Mouse (Mus musculus): ENCODE measurements around the gene Zmiz1. TPM values are rescaled to one million over a fixed set of nuclear protein-coding genes. Genes with fewer than 3 reads are reported as not detected.

Gene Zmiz1
- polyA plus RNA-seq, 1 experiment, result 63.7 TPM

GRCm38 (mm10) chr14:25564577-25564976, 105.6 kb downstream of the Zmiz1 start:
- no peak for DNase-seq
- H3K4me1 ChIP-seq (ENCODE audit: control insufficient read depth, insufficient read depth, low read length), result peaks cover 45% of the 10 kb centered on the region
- H3K27ac ChIP-seq (ENCODE audit: insufficient read depth, low read length), result no peak overlapping the region; the same call in 1 of the 2 replicates
- no peaks in the 10 kb centered on the region for H3K27me3 ChIP-seq (ENCODE audit: control insufficient read depth, insufficient read depth, low read length)
- TF ChIP-seq POLR2A (IDR thresholded peaks at IDR 0.05; ENCODE audit: borderline replicate concordance, insufficient read depth, low read length) (no peak), CTCF (IDR thresholded peaks at IDR 0.05; ENCODE audit: borderline replicate concordance, insufficient read depth, low read depth, low read length) (no peak)
- no peak overlapping the region for H3K4me3 ChIP-seq (replicated peaks; ENCODE audit: insufficient read depth, low read depth, low read length)
- 46% methylated on average over 8 of the region's 8 CpGs for WGBS

GRCm38 (mm10) chr14:25565344-25566088, 106.5 kb downstream of the Zmiz1 start:
- Histone ChIP-seq H3K4me3 (replicated peaks; ENCODE audit: insufficient read depth, low read depth, low read length) (no peak overlapping the region), H3K27ac (ENCODE audit: insufficient read depth, low read length) (peak overlapping the region; percentile 29; the same call in 1 of the 2 replicates), H3K27me3 (ENCODE audit: control insufficient read depth, insufficient read depth, low read length) (no peaks in the 10 kb centered on the region), H3K4me1 (ENCODE audit: control insufficient read depth, insufficient read depth, low read length) (peaks cover 45% of the 10 kb centered on the region)
- TF ChIP-seq CTCF (IDR thresholded peaks at IDR 0.05; ENCODE audit: borderline replicate concordance, insufficient read depth, low read depth, low read length) (peak; percentile 97), POLR2A (IDR thresholded peaks at IDR 0.05; ENCODE audit: borderline replicate concordance, insufficient read depth, low read length) (no peak)
- peak; percentile 89 to 92 for DNase-seq
- 3% methylated on average over 11 of the region's 11 CpGs for WGBS

GRCm38 (mm10) chr14:25567245-25567644, 108.3 kb downstream of the Zmiz1 start:
- no peaks in the 10 kb centered on the region for H3K27me3 ChIP-seq (ENCODE audit: control insufficient read depth, insufficient read depth, low read length)
- no peak overlapping the region for H3K4me3 ChIP-seq (replicated peaks; ENCODE audit: insufficient read depth, low read depth, low read length)
- WGBS, result 35% methylated on average over 3 of the region's 3 CpGs
- H3K4me1 ChIP-seq (ENCODE audit: control insufficient read depth, insufficient read depth, low read length), result peaks cover 35% of the 10 kb centered on the region
- TF ChIP-seq POLR2A (IDR thresholded peaks at IDR 0.05; ENCODE audit: borderline replicate concordance, insufficient read depth, low read length) (no peak), CTCF (IDR thresholded peaks at IDR 0.05; ENCODE audit: borderline replicate concordance, insufficient read depth, low read depth, low read length) (peak; percentile 70)
- H3K27ac ChIP-seq (ENCODE audit: insufficient read depth, low read length), result no peak overlapping the region
- peak; percentile 65 to 74 for DNase-seq

DNA sequence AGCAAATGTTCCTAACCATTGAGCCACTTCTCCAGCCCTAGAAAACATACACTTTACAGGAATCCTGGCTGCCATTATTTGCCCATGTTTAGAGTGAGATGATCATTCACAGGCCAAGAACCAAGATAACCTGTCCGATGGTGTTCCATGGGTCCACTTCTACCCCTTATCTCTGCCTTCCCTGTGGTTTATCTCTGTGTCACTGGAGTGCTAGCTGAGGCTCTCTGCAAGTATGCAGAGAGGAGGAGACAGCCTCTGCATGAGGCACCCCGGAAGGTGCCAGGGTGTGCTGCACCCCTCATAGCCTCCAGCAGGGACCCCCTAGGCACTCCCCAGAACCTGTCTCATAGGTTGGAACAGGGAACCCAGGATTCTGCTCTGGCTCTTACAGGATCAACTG, 108.9 kb downstream of the Zmiz1 start:
- TF ChIP-seq CTCF (IDR thresholded peaks at IDR 0.05; ENCODE audit: borderline replicate concordance, insufficient read depth, low read depth, low read length) (0 out of 2 replicates have a peak, but pooled peaks have one; percentile 2), POLR2A (IDR thresholded peaks at IDR 0.05; ENCODE audit: borderline replicate concordance, insufficient read depth, low read length) (no peak)
- DNase-seq, result no peak
- Histone ChIP-seq H3K27me3 (ENCODE audit: control insufficient read depth, insufficient read depth, low read length) (no peaks in the 10 kb centered on the region), H3K27ac (ENCODE audit: insufficient read depth, low read length) (no peak overlapping the region), H3K4me3 (replicated peaks; ENCODE audit: insufficient read depth, low read depth, low read length) (no peak overlapping the region), H3K4me1 (ENCODE audit: control insufficient read depth, insufficient read depth, low read length) (peaks cover 30% of the 10 kb centered on the region)
- 80% methylated on average over 2 of the region's 2 CpGs for WGBS

GRCm38 (mm10) chr14:25574047-25574870, 115.3 kb downstream of the Zmiz1 start:
- Histone ChIP-seq H3K27ac (ENCODE audit: insufficient read depth, low read length) (no peak overlapping the region), H3K4me3 (replicated peaks; ENCODE audit: insufficient read depth, low read depth, low read length) (no peak overlapping the region), H3K4me1 (ENCODE audit: control insufficient read depth, insufficient read depth, low read length) (peaks cover 23% of the 10 kb centered on the region), H3K27me3 (ENCODE audit: control insufficient read depth, insufficient read depth, low read length) (no peaks in the 10 kb centered on the region)
- no peak for DNase-seq
- TF ChIP-seq CTCF (IDR thresholded peaks at IDR 0.05; ENCODE audit: borderline replicate concordance, insufficient read depth, low read depth, low read length), result no peak
- TF ChIP-seq POLR2A (IDR thresholded peaks at IDR 0.05; ENCODE audit: borderline replicate concordance, insufficient read depth, low read length), result no peak
- 43% methylated on average over 16 of the region's 16 CpGs for WGBS

DNA sequence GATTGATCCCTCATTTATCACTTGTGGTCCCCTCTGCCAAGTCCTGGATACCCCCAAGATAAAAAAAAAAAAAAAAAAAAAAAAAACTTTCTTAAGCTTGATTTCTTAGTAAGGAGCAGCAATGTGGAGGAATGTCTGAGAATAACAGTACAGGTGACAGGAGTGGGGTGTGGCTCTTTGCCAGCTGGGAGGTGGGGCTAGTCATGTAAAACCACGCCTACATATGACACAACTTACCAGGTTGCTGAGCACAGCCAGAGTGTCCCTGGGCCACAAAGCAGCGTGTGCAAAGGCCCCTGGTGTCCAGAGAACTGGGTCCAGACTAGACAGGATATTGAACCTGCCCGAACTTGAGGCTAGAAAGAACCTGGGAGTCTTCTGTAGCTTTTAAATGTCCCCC, 117.7 kb downstream of the Zmiz1 start:
- no peak for TF ChIP-seq POLR2A (IDR thresholded peaks at IDR 0.05; ENCODE audit: borderline replicate concordance, insufficient read depth, low read length)
- TF ChIP-seq CTCF (IDR thresholded peaks at IDR 0.05; ENCODE audit: borderline replicate concordance, insufficient read depth, low read depth, low read length), result no peak
- Histone ChIP-seq H3K4me1 (ENCODE audit: control insufficient read depth, insufficient read depth, low read length) (peaks cover 34% of the 10 kb centered on the region), H3K4me3 (replicated peaks; ENCODE audit: insufficient read depth, low read depth, low read length) (no peak overlapping the region), H3K27ac (ENCODE audit: insufficient read depth, low read length) (no peak overlapping the region), H3K27me3 (ENCODE audit: control insufficient read depth, insufficient read depth, low read length) (no peaks in the 10 kb centered on the region)
- no peak for DNase-seq
- WGBS, result 78% methylated on average over 3 of the region's 3 CpGs

DNA sequence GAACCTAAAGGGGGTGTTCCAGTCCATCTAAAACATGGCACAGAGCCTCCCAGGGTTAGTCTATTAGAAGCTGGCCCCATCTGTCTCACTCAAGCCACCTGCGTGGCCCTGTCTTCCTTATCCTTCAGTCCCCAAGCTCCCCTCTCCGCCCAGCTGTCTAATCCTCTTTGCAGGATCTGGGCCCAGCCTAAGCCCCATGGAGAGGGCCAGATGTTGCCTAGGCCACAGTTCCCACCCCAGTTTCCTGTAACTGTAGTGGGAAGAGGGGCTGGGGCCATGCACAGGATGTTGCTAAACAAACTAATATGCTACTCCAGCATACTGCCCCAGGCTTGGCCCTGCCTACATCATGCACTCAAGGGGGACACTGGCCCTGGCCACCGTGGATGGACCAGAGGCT, 118.4 kb downstream of the Zmiz1 start:
- DNase-seq, result no peak
- Histone ChIP-seq H3K4me1 (ENCODE audit: control insufficient read depth, insufficient read depth, low read length) (peaks cover 34% of the 10 kb centered on the region), H3K4me3 (replicated peaks; ENCODE audit: insufficient read depth, low read depth, low read length) (no peak overlapping the region), H3K27me3 (ENCODE audit: control insufficient read depth, insufficient read depth, low read length) (no peaks in the 10 kb centered on the region), H3K27ac (ENCODE audit: insufficient read depth, low read length) (no peak overlapping the region)
- 24% methylated on average over 3 of the region's 3 CpGs for WGBS
- TF ChIP-seq CTCF (IDR thresholded peaks at IDR 0.05; ENCODE audit: borderline replicate concordance, insufficient read depth, low read depth, low read length) (no peak), POLR2A (IDR thresholded peaks at IDR 0.05; ENCODE audit: borderline replicate concordance, insufficient read depth, low read length) (no peak)

All from cerebellum, adult 2 months (tissue).